Mouse (Mus musculus) testis, adult 2 months (tissue): ENCODE results near the gene Clec16a.

Experiments
- CTCF ChIP-seq: fragments of 200-500 bp; IDR thresholded peaks from 2 replicates; pipeline ENCODE4 v1.5.1; 2012; ENCODE audit warnings: low read depth, mild to moderate bottlenecking, inconsistent platforms, low read length, moderate library complexity; ENCODE audit not compliant: control insufficient read depth, insufficient read depth, insufficient replicate concordance
- POLR2A ChIP-seq: fragments of 200-500 bp; IDR thresholded peaks from 2 replicates; pipeline ENCODE4 v1.6.1; 2012; ENCODE audit warnings: low read depth, mild to moderate bottlenecking, inconsistent platforms, low read length, moderate library complexity; ENCODE audit not compliant: control insufficient read depth

GRCm38 (mm10) chr16:10683193-10684000 is 138.3 kb downstream of the Clec16a start:
- TF ChIP-seq POLR2A: no peak
- TF ChIP-seq CTCF: no peak
